Mouse (Mus musculus) intestine, postnatal 0 days (tissue): ENCODE data around the gene Brd4. TPM values are rescaled to one million over a fixed set of nuclear protein-coding genes. Genes with fewer than 3 reads are reported as not detected.

Source experiments
- ATAC-seq: fragments of 200-750 bp; cut with Nextera tagmentation; 2 replicates; pipeline ENCODE4 v1.8.0; 2017; ENCODE audit warnings: mild to moderate bottlenecking, moderate TSS enrichment, moderate library complexity
- H3K27ac ChIP-seq: fragments of 300-500 bp; sonication (generic); 2 replicates; pipeline ENCODE4 v1.5.1; 2014; ENCODE audit warnings: mild to moderate bottlenecking, low read depth, low read length, moderate library complexity
- H3K27me3 ChIP-seq: fragments of 300-500 bp; sonication (generic); replicated peaks from 2 replicates; pipeline ENCODE4 v1.6.1; 2014; ENCODE audit warnings: low read length, mixed read lengths; ENCODE audit not compliant: control insufficient read depth, insufficient read depth
- H3K36me3 ChIP-seq: fragments of 300-500 bp; sonication (generic); 2 replicates; pipeline ENCODE4 v1.6.1; 2014; ENCODE audit warnings: mild to moderate bottlenecking, moderate library complexity; ENCODE audit not compliant: control insufficient read depth, insufficient read depth
- H3K4me1 ChIP-seq: fragments of 300-500 bp; sonication (generic); replicated peaks from 2 replicates; pipeline ENCODE4 v1.6.1; 2014; ENCODE audit warnings: antibody characterized with exemption, low read length, mixed read lengths; ENCODE audit not compliant: control insufficient read depth, insufficient read depth
- H3K4me2 ChIP-seq: fragments of 300-500 bp; sonication (generic); replicated peaks from 2 replicates; pipeline ENCODE4 v1.6.1; 2014; ENCODE audit warnings: low read depth, mild to moderate bottlenecking, moderate library complexity
- H3K4me3 ChIP-seq: fragments of 300-500 bp; sonication (generic); 2 replicates; pipeline ENCODE4 v1.5.1; 2014; ENCODE audit warnings: low read depth, low read length
- H3K9ac ChIP-seq: fragments of 300-500 bp; sonication (generic); 2 replicates; pipeline ENCODE4 v1.6.1; 2014; ENCODE audit warnings: mild to moderate bottlenecking, low read depth, low read length
- H3K9me3 ChIP-seq: fragments of 300-500 bp; sonication (generic); 2 replicates; pipeline ENCODE4 v1.6.1; 2016; ENCODE audit warnings: mixed run types; ENCODE audit not compliant: control insufficient read depth
- CTCF ChIP-seq: sonication (generic); IDR thresholded peaks from 2 replicates; pipeline ENCODE4 v1.5.1; 2016; ENCODE audit warnings: low read depth, mild to moderate bottlenecking, control low read depth, antibody characterized with exemption, moderate library complexity
- WGBS: fragments of 180-500 bp; shearing (Covaris S2); extraction: QIAGEN DNeasy Blood & Tissue Kit; methylation state at CpG from one replicate; pipeline ENCODE4 v1.1.7; 2014; 5-methylcytosine and 5-hydroxymethylcytosine counted together
- polyA plus RNA-seq: library from polyadenylated mRNA; unstranded; fragments of >200 nt; fragmentation: Nextera tagmentation; extraction: Ambion mirVana; gene quantifications from 2 replicates; pipeline ENCODE4 v1.2.1, GENCODE M21; 2015

Brd4 gene
- polyA plus RNA-seq, 1 experiment from 2014 or later = 36.7 TPM

DNA sequence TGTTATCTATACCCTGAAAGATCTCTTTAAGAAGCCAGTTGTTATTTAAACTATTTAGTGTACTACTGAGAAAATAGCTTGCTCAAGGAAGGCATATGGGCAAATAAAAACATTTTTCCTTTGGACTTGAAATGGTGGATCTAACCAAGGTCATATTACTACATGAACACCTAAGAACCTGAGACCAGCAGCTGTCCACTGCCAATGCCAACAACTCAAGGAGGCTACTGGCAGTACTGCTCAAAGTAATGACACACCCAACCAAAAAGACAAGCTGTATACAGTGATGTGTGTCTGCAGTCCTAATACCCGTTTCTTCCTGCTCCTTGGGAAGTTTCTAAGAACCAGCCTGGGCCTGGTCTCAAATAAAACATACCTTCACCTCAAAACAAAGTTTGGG is 34.5 kb downstream of the Brd4 start:
- H3K27me3 ChIP-seq = no peaks in the 10 kb centered on the region
- no peaks in the 10 kb centered on the region for H3K9me3 ChIP-seq
- no peak for ATAC-seq
- H3K36me3 ChIP-seq = peaks cover 4% of the 10 kb centered on the region; the same call in 1 of the 2 replicates
- TF ChIP-seq CTCF = no peak
- no peak overlapping the region for H3K27ac ChIP-seq
- H3K9ac ChIP-seq = no peak overlapping the region
- no peak overlapping the region for H3K4me3 ChIP-seq
- H3K4me1 ChIP-seq = no peaks in the 10 kb centered on the region
- 100% methylated on average over 1 of the region's 1 CpGs for WGBS
- no peak overlapping the region for H3K4me2 ChIP-seq

DNA sequence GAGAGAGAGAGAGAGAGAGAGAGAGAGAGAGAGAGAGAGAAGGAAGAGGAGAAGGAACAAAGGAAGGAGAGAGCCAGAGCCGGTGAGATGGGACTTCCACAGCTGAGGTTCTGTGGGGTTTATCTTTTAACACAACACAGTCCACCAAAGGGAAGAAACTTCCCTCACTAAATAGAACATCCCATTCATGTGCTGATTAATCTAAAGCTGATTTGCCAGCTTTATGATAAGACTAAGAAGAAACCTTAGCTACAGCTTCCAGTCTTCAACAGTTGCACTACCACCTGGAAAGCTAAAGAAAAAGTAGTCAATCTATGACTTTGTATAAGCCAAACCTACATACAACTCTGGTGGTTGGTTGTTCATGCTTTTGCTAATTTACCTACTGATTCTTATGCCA is 36.3 kb downstream of the Brd4 start:
- WGBS = 100% methylated on average over 1 of the region's 1 CpGs
- no peak for TF ChIP-seq CTCF
- H3K4me1 ChIP-seq = no peaks in the 10 kb centered on the region
- no peak overlapping the region for H3K4me3 ChIP-seq
- no peak for ATAC-seq
- H3K9ac ChIP-seq = no peak overlapping the region
- H3K27me3 ChIP-seq = no peaks in the 10 kb centered on the region
- H3K27ac ChIP-seq = no peak overlapping the region
- H3K4me2 ChIP-seq = no peak overlapping the region
- H3K36me3 ChIP-seq = peaks cover 4% of the 10 kb centered on the region; the same call in 1 of the 2 replicates
- H3K9me3 ChIP-seq = no peaks in the 10 kb centered on the region

DNA sequence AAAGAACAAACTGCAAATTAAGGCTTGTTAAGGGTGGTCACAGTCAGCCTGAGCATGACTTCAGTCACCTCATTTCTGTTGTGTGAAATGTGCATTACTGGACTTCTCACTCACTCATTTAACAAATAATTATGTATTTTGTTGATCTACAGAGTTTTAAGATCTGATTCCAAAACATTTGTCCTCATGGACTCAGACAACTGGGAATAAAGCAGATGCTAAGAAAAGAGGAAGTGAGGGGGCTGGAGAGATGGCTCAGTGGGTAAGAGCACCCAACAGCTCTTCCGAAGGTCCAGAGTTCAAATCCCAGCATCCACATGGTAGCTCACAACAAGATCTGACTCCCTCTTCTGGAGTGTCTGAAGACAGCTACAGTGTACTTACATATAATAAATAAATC is 36.9 kb downstream of the Brd4 start:
- WGBS = 100% methylated on average over 1 of the region's 1 CpGs

DNA sequence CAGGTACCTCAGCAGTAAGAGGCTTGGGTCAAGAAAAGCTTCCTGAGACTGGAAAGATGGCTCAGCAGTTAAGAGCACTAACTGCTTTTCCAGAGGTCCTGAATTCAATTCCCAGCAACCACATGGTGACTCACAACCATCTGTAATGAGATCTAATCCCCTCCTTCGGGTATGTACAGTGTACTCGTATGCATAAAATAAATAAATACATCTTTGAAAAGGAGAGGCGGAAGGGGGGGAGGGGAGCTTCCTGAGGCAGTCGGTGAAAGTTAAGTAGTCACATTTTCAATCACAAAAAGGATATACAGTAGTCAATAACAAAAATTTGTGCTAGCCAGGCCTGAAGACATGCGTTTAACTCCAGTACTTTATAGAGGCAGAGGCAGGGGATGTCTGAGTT is 38.4 kb downstream of the Brd4 start:
- H3K9ac ChIP-seq = no peak overlapping the region
- TF ChIP-seq CTCF = no peak
- H3K4me3 ChIP-seq = no peak overlapping the region
- 50% methylated on average over 5 of the region's 5 CpGs for WGBS
- H3K9me3 ChIP-seq = no peaks in the 10 kb centered on the region
- no peaks in the 10 kb centered on the region for H3K4me1 ChIP-seq
- peaks cover 11% of the 10 kb centered on the region; the same call in 1 of the 2 replicates for H3K36me3 ChIP-seq
- H3K27me3 ChIP-seq = no peaks in the 10 kb centered on the region
- no peak overlapping the region for H3K4me2 ChIP-seq
- H3K27ac ChIP-seq = no peak overlapping the region
- ATAC-seq = no peak

More for the DNA sequence above, 36.9 kb downstream of the Brd4 start:
- no peak overlapping the region for H3K4me2 ChIP-seq
- H3K27ac ChIP-seq = no peak overlapping the region
- no peak for ATAC-seq
- H3K27me3 ChIP-seq = no peaks in the 10 kb centered on the region
- H3K36me3 ChIP-seq = peaks cover 4% of the 10 kb centered on the region; the same call in 1 of the 2 replicates
- TF ChIP-seq CTCF = no peak
- H3K9ac ChIP-seq = no peak overlapping the region
- no peak overlapping the region for H3K4me3 ChIP-seq
- H3K9me3 ChIP-seq = no peaks in the 10 kb centered on the region
- no peaks in the 10 kb centered on the region for H3K4me1 ChIP-seq

DNA sequence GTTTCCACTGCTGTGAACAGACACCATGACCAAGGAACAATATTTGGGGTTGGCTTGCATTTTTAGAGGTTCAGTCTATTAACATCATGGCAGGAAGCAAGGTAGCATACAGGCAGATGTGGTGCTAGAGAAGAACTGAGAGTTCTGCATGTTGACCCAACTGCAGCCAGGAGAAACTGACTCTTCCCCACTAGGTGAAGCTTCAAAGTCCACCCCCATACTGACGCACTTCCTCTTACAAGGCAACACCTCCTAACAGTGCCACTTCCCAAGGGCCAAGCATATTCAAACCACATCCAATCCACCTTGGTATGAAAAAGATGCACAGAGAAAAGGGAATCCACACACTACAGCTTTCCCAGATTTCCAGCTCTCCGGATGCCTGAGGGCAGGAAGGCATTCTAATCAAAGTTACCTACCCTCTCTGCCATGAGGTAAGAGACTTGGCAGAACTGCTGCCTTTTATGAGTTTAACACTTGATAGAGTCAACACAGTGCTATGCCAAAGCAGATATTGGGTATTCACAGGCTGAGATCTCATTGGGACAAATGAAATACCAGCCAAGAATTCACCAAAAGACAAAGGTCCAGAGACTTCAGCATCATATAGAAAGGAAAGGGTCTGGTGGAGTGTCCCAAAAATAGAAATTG is 43.5 kb downstream of the Brd4 start:
- no peak for TF ChIP-seq CTCF
- H3K27me3 ChIP-seq = no peaks in the 10 kb centered on the region
- no peaks in the 10 kb centered on the region for H3K9me3 ChIP-seq
- no peak overlapping the region for H3K4me2 ChIP-seq
- ATAC-seq = no peak
- WGBS = 70% methylated on average over 2 of the region's 2 CpGs
- H3K9ac ChIP-seq = no peak overlapping the region
- H3K36me3 ChIP-seq = 0 out of 2 replicates have a peak, but pooled peaks cover 7% of the 10 kb centered on the region
- H3K27ac ChIP-seq = no peak overlapping the region
- H3K4me3 ChIP-seq = no peak overlapping the region
- no peaks in the 10 kb centered on the region for H3K4me1 ChIP-seq

DNA sequence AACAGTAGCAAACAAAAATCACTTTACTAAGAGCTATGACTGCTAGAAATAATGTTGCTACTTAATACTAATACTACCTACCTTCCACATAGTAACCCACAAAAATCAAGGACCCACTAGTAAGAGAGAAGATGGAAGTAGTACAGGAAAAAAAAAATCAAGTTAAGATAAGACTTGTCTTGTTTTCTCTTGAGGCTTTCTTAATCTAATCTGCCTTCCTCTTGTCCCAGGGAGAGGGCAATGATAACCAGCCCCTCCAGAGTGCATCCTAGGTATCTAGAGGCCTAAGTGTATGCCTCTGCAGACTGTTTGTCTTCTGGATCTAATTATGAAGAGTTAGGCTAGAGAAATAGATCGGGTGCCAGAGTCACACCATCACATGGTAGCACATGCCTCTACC is 45.9 kb downstream of the Brd4 start:
- Histone ChIP-seq H3K27me3 (no peaks in the 10 kb centered on the region), H3K9ac (no peak overlapping the region), H3K4me3 (no peak overlapping the region), H3K36me3 (0 out of 2 replicates have a peak, but pooled peaks cover 7% of the 10 kb centered on the region), H3K4me2 (no peak overlapping the region), H3K27ac (no peak overlapping the region), H3K4me1 (no peaks in the 10 kb centered on the region), H3K9me3 (no peaks in the 10 kb centered on the region)
- no peak for ATAC-seq
- 81% methylated on average over 1 of the region's 1 CpGs for WGBS
- TF ChIP-seq CTCF = no peak
